Mouse (Mus musculus) liver, adult 2 months (tissue): ENCODE results near the gene Ccl17.

ENCODE experiments used
- CTCF ChIP-seq: fragments of 200-500 bp; IDR thresholded peaks from 2 replicates; pipeline ENCODE4 v1.5.1; 2011; ENCODE audit warnings: low read depth, low read length, control low read depth
- POLR2A ChIP-seq: fragments of 200-500 bp; IDR thresholded peaks from 2 replicates; pipeline ENCODE4 v1.6.1; 2011; ENCODE audit warnings: low read length, control low read depth; ENCODE audit not compliant: insufficient read depth; ENCODE audit errors: extremely low read depth

DNA sequence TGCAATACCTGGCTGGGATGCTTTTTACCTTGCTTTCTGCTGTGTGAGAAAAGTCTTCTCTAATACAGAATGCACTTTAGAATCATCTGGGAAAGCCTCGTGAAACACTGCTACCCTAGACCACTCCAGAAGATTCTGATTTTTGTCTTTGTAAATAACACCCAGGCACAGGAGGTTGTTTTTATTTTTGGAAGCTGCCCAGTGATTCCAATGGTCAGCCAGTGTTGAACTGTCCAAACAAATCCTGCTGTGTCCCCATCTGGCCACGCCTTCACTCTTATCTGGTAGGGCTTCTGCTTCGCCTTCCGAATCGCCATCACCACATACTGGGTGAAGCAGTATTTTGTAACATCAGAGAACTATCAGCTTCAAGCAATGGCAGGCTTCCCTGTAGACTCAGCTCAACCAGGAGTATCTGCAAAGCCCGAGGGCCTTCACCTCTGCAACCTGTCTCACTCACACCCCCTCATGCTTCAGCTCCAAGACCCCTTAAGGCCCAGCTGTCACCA is 9.5 kb downstream of the Ccl17 start:
- TF ChIP-seq POLR2A (no peak), CTCF (no peak)
